Mouse (Mus musculus): ENCODE measurements around the gene 4930550L24Rik.

4930550L24Rik gene

DNA sequence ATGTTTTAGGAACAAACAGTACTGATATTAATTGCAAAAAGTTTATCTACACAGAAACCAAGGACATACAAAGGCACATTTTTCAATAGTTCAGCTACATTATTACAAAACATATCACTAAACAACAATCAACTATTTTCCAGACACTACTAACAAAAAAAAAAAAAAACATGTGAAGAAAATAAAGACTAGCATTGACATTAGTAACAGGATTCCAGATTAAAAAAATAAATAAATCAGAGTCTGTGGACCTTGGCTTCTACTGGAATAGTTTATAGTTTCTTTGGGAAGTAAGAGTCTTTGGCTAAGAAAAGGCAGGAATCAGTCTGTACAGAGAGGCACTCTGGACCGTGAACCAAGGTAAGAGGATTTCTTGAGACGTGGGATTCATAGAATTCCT lies at the start of gene 4930550L24Rik:
TSS of gene 4930550L24Rik (plus strand) at position 301 of the 400 bp plus-strand sequence.
- in situ Hi-C loops (cut with MboI, MseI) = no loop called here

DNA sequence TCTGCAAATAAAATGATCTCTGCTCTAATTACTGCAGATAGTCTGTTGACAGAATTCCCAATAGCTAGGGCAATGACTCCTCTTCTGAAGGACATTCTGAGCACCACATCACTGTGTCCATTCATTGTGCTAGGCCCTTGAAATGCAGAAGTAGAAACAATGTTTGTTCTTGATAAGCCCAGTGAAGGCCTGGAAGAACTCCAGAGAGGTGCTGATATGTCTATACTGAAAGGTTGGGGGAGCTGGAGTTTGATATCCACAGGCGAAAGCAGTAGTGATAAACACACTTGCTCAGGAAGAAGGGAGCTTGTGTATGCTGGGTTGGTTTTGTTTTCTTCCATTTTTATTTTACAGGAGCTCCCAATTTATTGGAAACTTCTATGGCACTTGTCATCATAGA lies 8.4 kb upstream of the 4930550L24Rik start:
- in situ Hi-C loops (cut with MboI, MseI) = no loop called here

- in situ Hi-C loops (cut with MboI, MseI) = no loop called here
Measured at GRCm38 (mm10) chrX:58967969-58968368, 58.8 kb downstream of the 4930550L24Rik start.
